Mouse (Mus musculus): ENCODE measurements around the gene Cldn7. TPM values are rescaled to one million over a fixed set of nuclear protein-coding genes. Genes with fewer than 3 reads are reported as not detected.
"Not testable (repeated sequence)": the region's sequence is repeated elsewhere in the genome, so short reads cannot be mapped to it uniquely, and the experiment has no call there.

The Cldn7 gene
- 238 and 246 TPM in 2 replicates for polyA plus RNA-seq (2015; fragmentation: Nextera tagmentation; extraction: Ambion mirVana)

GRCm38 (mm10) chr11:69964650-69965270 is at the start of gene Cldn7:
TSS of gene Cldn7 (plus strand) at chr11:69964779.
- H3K4me1 ChIP-seq (replicated peaks; ENCODE audit: insufficient read depth, low read length), result no peaks in the 10 kb centered on the region
- DNase-seq (ENCODE audit: low spot score) (no peak), ATAC-seq (replicated peaks; ENCODE audit: low FRiP score, low read depth) (no peak)
- H3K27ac ChIP-seq, result peak within 1 kb of the TSS; percentile 83
- H3K4me2 ChIP-seq (ENCODE audit: low read length), result peak within 1 kb of the TSS; percentile 49
- no peaks in the 10 kb centered on the region for H3K36me3 ChIP-seq (ENCODE audit: insufficient read depth, low read length)
- no peak for TF ChIP-seq CTCF (IDR thresholded peaks at IDR 0.05; ENCODE audit: low read depth)
- H3K4me3 ChIP-seq (replicated peaks; ENCODE audit: low read depth, low read length), result peak within 1 kb of the TSS; percentile 49
- H3K27me3 ChIP-seq (ENCODE audit: insufficient read depth, low read length), result peaks cover 12% of the 10 kb centered on the region
- 7% methylated on average over 24 of the region's 24 CpGs for WGBS
- H3K9ac ChIP-seq (ENCODE audit: low read depth, low read length), result peak within 1 kb of the TSS; percentile 63
- H3K9me3 ChIP-seq (replicated peaks; ENCODE audit: low read length), result no peaks in the 10 kb centered on the region

- Histone ChIP-seq H3K27ac (no peak overlapping the region), H3K9me3 (replicated peaks; ENCODE audit: low read length) (no peaks in the 10 kb centered on the region), H3K9ac (ENCODE audit: low read depth, low read length) (no peak overlapping the region), H3K4me1 (replicated peaks; ENCODE audit: insufficient read depth, low read length) (peaks cover 18% of the 10 kb centered on the region), H3K4me2 (ENCODE audit: low read length) (peak overlapping the region; percentile 99), H3K27me3 (ENCODE audit: insufficient read depth, low read length) (no peaks in the 10 kb centered on the region), H3K36me3 (ENCODE audit: insufficient read depth, low read length) (peaks cover 56% of the 10 kb centered on the region), H3K4me3 (replicated peaks; ENCODE audit: low read depth, low read length) (peak overlapping the region; percentile 64)
- TF ChIP-seq CTCF (IDR thresholded peaks at IDR 0.05; ENCODE audit: low read depth), result no peak
- DNase-seq (ENCODE audit: low spot score) (no peak), ATAC-seq (replicated peaks; ENCODE audit: low FRiP score, low read depth) (no peak)
- 25% methylated on average over 9 of the region's 9 CpGs for WGBS
These were observed 49.6 kb upstream of the Cldn7 start for GRCm38 (mm10) chr11:69914917-69915430.

GRCm38 (mm10) chr11:69915667-69916627 is 48.6 kb upstream of the Cldn7 start:
- Histone ChIP-seq H3K27ac (no peak overlapping the region), H3K27me3 (ENCODE audit: insufficient read depth, low read length) (no peaks in the 10 kb centered on the region), H3K4me1 (replicated peaks; ENCODE audit: insufficient read depth, low read length) (peaks cover 18% of the 10 kb centered on the region), H3K4me2 (ENCODE audit: low read length) (no peak overlapping the region), H3K9ac (ENCODE audit: low read depth, low read length) (no peak overlapping the region), H3K4me3 (replicated peaks; ENCODE audit: low read depth, low read length) (no peak overlapping the region), H3K9me3 (replicated peaks; ENCODE audit: low read length) (no peaks in the 10 kb centered on the region), H3K36me3 (ENCODE audit: insufficient read depth, low read length) (peaks cover 48% of the 10 kb centered on the region)
- WGBS, result 60% methylated on average over 5 of the region's 5 CpGs
- DNase-seq (ENCODE audit: low spot score) (no peak), ATAC-seq (replicated peaks; ENCODE audit: low FRiP score, low read depth) (no peak)
- no peak for TF ChIP-seq CTCF (IDR thresholded peaks at IDR 0.05; ENCODE audit: low read depth)

GRCm38 (mm10) chr11:69916652-69917378 is 47.8 kb upstream of the Cldn7 start:
- not testable (repeated sequence) for ATAC-seq (replicated peaks; ENCODE audit: low FRiP score, low read depth); H3K9me3 ChIP-seq (replicated peaks; ENCODE audit: low read length); DNase-seq (ENCODE audit: low spot score); H3K27ac ChIP-seq; H3K4me3 ChIP-seq (replicated peaks; ENCODE audit: low read depth, low read length); H3K27me3 ChIP-seq (ENCODE audit: insufficient read depth, low read length); H3K9ac ChIP-seq (ENCODE audit: low read depth, low read length); H3K4me2 ChIP-seq (ENCODE audit: low read length)
- H3K4me1 ChIP-seq (replicated peaks; ENCODE audit: insufficient read depth, low read length), result peaks cover 18% of the 10 kb centered on the region
- H3K36me3 ChIP-seq (ENCODE audit: insufficient read depth, low read length), result peaks cover 40% of the 10 kb centered on the region
- WGBS, result 52% methylated on average over 7 of the region's 7 CpGs

GRCm38 (mm10) chr11:69917379-69917948 is 47.1 kb upstream of the Cldn7 start:
- ATAC-seq (replicated peaks; ENCODE audit: low FRiP score, low read depth), result no peak
- peaks cover 18% of the 10 kb centered on the region for H3K4me1 ChIP-seq (replicated peaks; ENCODE audit: insufficient read depth, low read length)

More at GRCm38 (mm10) chr11:69917379-69917948, 47.1 kb upstream of the Cldn7 start:
- no peaks in the 10 kb centered on the region for H3K27me3 ChIP-seq (ENCODE audit: insufficient read depth, low read length)
- 85% methylated on average over 8 of the region's 8 CpGs for WGBS
- no peak for DNase-seq (ENCODE audit: low spot score)
- H3K4me2 ChIP-seq (ENCODE audit: low read length), result no peak overlapping the region
- H3K36me3 ChIP-seq (ENCODE audit: insufficient read depth, low read length), result peaks cover 38% of the 10 kb centered on the region
- no peak overlapping the region for H3K4me3 ChIP-seq (replicated peaks; ENCODE audit: low read depth, low read length)
- no peak overlapping the region for H3K27ac ChIP-seq
- no peak for TF ChIP-seq CTCF (IDR thresholded peaks at IDR 0.05; ENCODE audit: low read depth)
- no peak overlapping the region for H3K9ac ChIP-seq (ENCODE audit: low read depth, low read length)
- H3K9me3 ChIP-seq (replicated peaks; ENCODE audit: low read length), result no peaks in the 10 kb centered on the region

Measured in kidney, postnatal 0 days (tissue).